Mouse (Mus musculus) stomach, embryonic 14.5 days (tissue): ENCODE measurements around the gene Wdr61. TPM values are rescaled to one million over a fixed set of nuclear protein-coding genes. Genes with fewer than 3 reads are reported as not detected.
"Not testable (repeated sequence)": the region's sequence is repeated elsewhere in the genome, so short reads cannot be mapped to it uniquely, and the experiment has no call there.

Experiments used
- ATAC-seq: fragments of 200-750 bp; cut with Nextera tagmentation; 2 replicates; pipeline ENCODE4 v1.8.0; 2017; ENCODE audit warnings: low read depth, moderate TSS enrichment; ENCODE audit not compliant: insufficient number of reproducible peaks, insufficient read depth, low FRiP score
- H3K27ac ChIP-seq: fragments of 300-500 bp; sonication (generic); 2 replicates; pipeline ENCODE4 v1.5.1; 2014; ENCODE audit warnings: mild to moderate bottlenecking, low read length, moderate library complexity, mixed read lengths
- H3K27me3 ChIP-seq: fragments of 300-500 bp; sonication (generic); 2 replicates; pipeline ENCODE4 v1.6.1; 2014; ENCODE audit warnings: low read length, control low read depth, mixed read lengths; ENCODE audit not compliant: control insufficient read depth, insufficient read depth
- H3K36me3 ChIP-seq: fragments of 300-500 bp; sonication (generic); 2 replicates; pipeline ENCODE4 v1.6.1; 2014; ENCODE audit warnings: mild to moderate bottlenecking, control low read depth, low read length, moderate library complexity, mixed read lengths; ENCODE audit not compliant: control insufficient read depth, insufficient read depth
- H3K4me1 ChIP-seq: fragments of 300-500 bp; sonication (generic); 2 replicates; pipeline ENCODE4 v1.6.1; 2014; ENCODE audit warnings: low read length, control low read depth, mixed read lengths; ENCODE audit not compliant: control insufficient read depth, insufficient read depth
- H3K4me2 ChIP-seq: fragments of 300-500 bp; sonication (generic); replicated peaks from 2 replicates; pipeline ENCODE4 v1.6.1; 2014; ENCODE audit warnings: low read depth, low read length, control low read depth
- H3K4me3 ChIP-seq: fragments of 300-500 bp; sonication (generic); 2 replicates; pipeline ENCODE4 v1.5.1; 2014; ENCODE audit warnings: low read depth, low read length, control low read depth
- H3K9ac ChIP-seq: fragments of 300-500 bp; sonication (generic); replicated peaks from 2 replicates; pipeline ENCODE4 v1.6.1; 2014; ENCODE audit warnings: low read depth, mild to moderate bottlenecking, control low read depth, low read length, moderate library complexity, mixed read lengths
- H3K9me3 ChIP-seq: fragments of 300-500 bp; sonication (generic); 2 replicates; pipeline ENCODE4 v1.6.1; 2016; ENCODE audit warnings: low read depth, low read length, control low read depth; ENCODE audit not compliant: control insufficient read depth
- WGBS: fragments of 180-500 bp; shearing (Covaris S2); extraction: QIAGEN DNeasy Blood & Tissue Kit; methylation state at CpG from one replicate; pipeline ENCODE4 v1.1.7; 2014; 5-methylcytosine and 5-hydroxymethylcytosine counted together
- polyA plus RNA-seq: library from polyadenylated mRNA; unstranded; fragments of >200 nt; fragmentation: Nextera tagmentation; extraction: Ambion mirVana; gene quantifications from 2 replicates; pipeline ENCODE4 v1.2.1, GENCODE M21; 2014

Gene Wdr61
- polyA plus RNA-seq, 1 experiment from 2014 or later: 169 TPM

GRCm38 (mm10) chr9:54699345-54700173 lies 34.8 kb downstream of the Wdr61 start:
- no peaks in the 10 kb centered on the region for H3K9me3 ChIP-seq
- H3K27ac ChIP-seq: no peak overlapping the region
- H3K4me3 ChIP-seq: peak overlapping the region; percentile 72
- H3K36me3 ChIP-seq: no peaks in the 10 kb centered on the region
- peaks cover 5% of the 10 kb centered on the region; the same call in 1 of the 2 replicates for H3K4me1 ChIP-seq
- ATAC-seq: peak; percentile 60
- WGBS: 1% methylated on average over 78 of the region's 92 CpGs
- peak overlapping the region; percentile 91 for H3K4me2 ChIP-seq
- peak overlapping the region; percentile 65 for H3K9ac ChIP-seq
- H3K27me3 ChIP-seq: no peaks in the 10 kb centered on the region; the same call in 1 of the 2 replicates

- H3K4me2 ChIP-seq: peak overlapping the region; percentile 91
- no peak overlapping the region for H3K27ac ChIP-seq
- peak; percentile 48 for ATAC-seq
- H3K27me3 ChIP-seq: no peaks in the 10 kb centered on the region; the same call in 1 of the 2 replicates
- H3K36me3 ChIP-seq: no peaks in the 10 kb centered on the region
- 9% methylated on average over 27 of the region's 27 CpGs for WGBS
- H3K9ac ChIP-seq: peak overlapping the region; percentile 65
- H3K4me1 ChIP-seq: peaks cover 5% of the 10 kb centered on the region; the same call in 1 of the 2 replicates
- peak overlapping the region; percentile 72 for H3K4me3 ChIP-seq
- no peaks in the 10 kb centered on the region for H3K9me3 ChIP-seq
Measured at GRCm38 (mm10) chr9:54699087-54699344, 35.3 kb downstream of the Wdr61 start.

- H3K27ac ChIP-seq: no peak within 1 kb of the TSS
- H3K4me2 ChIP-seq: peak within 1 kb of the TSS; percentile 91
- peak within 1 kb of the TSS; percentile 72 for H3K4me3 ChIP-seq
- H3K4me1 ChIP-seq: peaks cover 5% of the 10 kb centered on the region; the same call in 1 of the 2 replicates
- peak; percentile 42; the same call in 1 of the 2 replicates for ATAC-seq
- H3K36me3 ChIP-seq: no peaks in the 10 kb centered on the region
- peak within 1 kb of the TSS; percentile 65 for H3K9ac ChIP-seq
- no peaks in the 10 kb centered on the region for H3K9me3 ChIP-seq
- H3K27me3 ChIP-seq: no peaks in the 10 kb centered on the region; the same call in 1 of the 2 replicates
- WGBS: 64% methylated on average over 17 of the region's 17 CpGs
Measured at GRCm38 (mm10) chr9:54698318-54699086, 35.8 kb downstream of the Wdr61 start, which contains the start of gene Dnaja4. TSS of gene Dnaja4 (plus strand) at chr9:54698873.

- not testable (repeated sequence) for H3K27me3 ChIP-seq, H3K4me1 ChIP-seq, H3K36me3 ChIP-seq, ATAC-seq, H3K9me3 ChIP-seq, H3K9ac ChIP-seq, H3K27ac ChIP-seq
- peak overlapping the region; percentile 18 for H3K4me3 ChIP-seq
- WGBS: 3% methylated on average over 31 of the region's 31 CpGs
- peak overlapping the region; percentile 43 for H3K4me2 ChIP-seq
Measured at GRCm38 (mm10) chr9:54691241-54691805, 43.0 kb downstream of the Wdr61 start.

- not testable (repeated sequence) for H3K27me3 ChIP-seq, H3K4me3 ChIP-seq, H3K9me3 ChIP-seq, H3K27ac ChIP-seq, H3K4me1 ChIP-seq, ATAC-seq, H3K4me2 ChIP-seq, H3K9ac ChIP-seq, H3K36me3 ChIP-seq
- WGBS: 81% methylated on average over 2 of the region's 2 CpGs
Measured at GRCm38 (mm10) chr9:54690697-54691096, 43.6 kb downstream of the Wdr61 start.

- H3K27me3 ChIP-seq: no peaks in the 10 kb centered on the region; the same call in 1 of the 2 replicates
- H3K36me3 ChIP-seq: no peaks in the 10 kb centered on the region
- 73% methylated on average over 8 of the region's 8 CpGs for WGBS
- H3K27ac ChIP-seq: no peak overlapping the region
- no peak for ATAC-seq
- H3K9me3 ChIP-seq: no peaks in the 10 kb centered on the region
- no peaks in the 10 kb centered on the region for H3K4me1 ChIP-seq
- no peak overlapping the region for H3K4me3 ChIP-seq
- H3K9ac ChIP-seq: no peak overlapping the region
- H3K4me2 ChIP-seq: no peak overlapping the region
Measured at GRCm38 (mm10) chr9:54689446-54689845, 44.9 kb downstream of the Wdr61 start.

- no peaks in the 10 kb centered on the region for H3K4me1 ChIP-seq
- no peaks in the 10 kb centered on the region for H3K27me3 ChIP-seq
- 60% methylated on average over 14 of the region's 14 CpGs for WGBS
- no peak overlapping the region for H3K4me3 ChIP-seq
- H3K9me3 ChIP-seq: no peaks in the 10 kb centered on the region
- no peak overlapping the region for H3K9ac ChIP-seq
- no peaks in the 10 kb centered on the region for H3K36me3 ChIP-seq
- H3K4me2 ChIP-seq: no peak overlapping the region
- no peak overlapping the region for H3K27ac ChIP-seq
- ATAC-seq: no peak
Measured at GRCm38 (mm10) chr9:54687246-54688236, 46.8 kb downstream of the Wdr61 start.
